Mouse (Mus musculus): Measurements from ENCODE around the gene Otud6a.
A peak's percentile ranks its signal among the peaks of the same experiment; 100 is the strongest.
"Not testable (repeated sequence)": the region's sequence is repeated elsewhere in the genome, so short reads cannot be mapped to it uniquely, and the experiment has no call there.

Gene Otud6a

GRCm38 (mm10) chrX:100428693-100429092, at the start of gene Otud6a:
Gene Otud6a, plus strand, starts transcription at chrX:100429013.
- no peak for DNase-seq (ENCODE audit: low read depth)

- DNase-seq (ENCODE audit: low read depth), result no peak
Observed at GRCm38 (mm10) chrX:100389887-100390286, 38.9 kb upstream of the Otud6a start.

- DNase-seq (ENCODE audit: low read depth), result peak; percentile 3
Observed at GRCm38 (mm10) chrX:100392304-100392703, 36.5 kb upstream of the Otud6a start.

- DNase-seq (ENCODE audit: low read depth), result no peak
Observed at GRCm38 (mm10) chrX:100394223-100394861, 34.5 kb upstream of the Otud6a start.

GRCm38 (mm10) chrX:100395026-100395425, 33.8 kb upstream of the Otud6a start:
- peak; percentile 1 for DNase-seq (ENCODE audit: low read depth)

- no peak for DNase-seq (ENCODE audit: low read depth)
Observed at GRCm38 (mm10) chrX:100400900-100401299, 27.9 kb upstream of the Otud6a start.

- DNase-seq (ENCODE audit: low read depth), result no peak
Observed at GRCm38 (mm10) chrX:100401657-100402056, 27.2 kb upstream of the Otud6a start.

DNA sequence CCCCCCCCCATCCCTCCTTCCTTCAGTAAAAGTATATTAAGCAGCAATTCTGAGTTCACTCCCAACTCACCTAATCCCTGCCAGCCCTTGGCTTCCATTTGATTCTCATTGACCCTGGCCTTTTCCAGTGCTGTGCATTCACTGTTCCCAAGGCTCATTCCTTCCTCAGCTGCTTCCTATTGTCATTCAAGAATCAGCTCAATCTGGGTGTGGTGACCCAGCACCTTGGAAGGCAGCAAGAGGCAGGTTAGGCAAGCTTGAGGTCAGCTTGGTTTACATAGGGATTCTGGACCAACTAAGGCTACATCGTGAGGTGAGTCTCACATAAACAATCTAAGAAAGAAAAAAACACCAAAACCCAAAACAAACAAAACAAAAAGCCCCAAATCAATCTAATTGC, 19.6 kb upstream of the Otud6a start:
- DNase-seq (ENCODE audit: low read depth), result no peak

DNA sequence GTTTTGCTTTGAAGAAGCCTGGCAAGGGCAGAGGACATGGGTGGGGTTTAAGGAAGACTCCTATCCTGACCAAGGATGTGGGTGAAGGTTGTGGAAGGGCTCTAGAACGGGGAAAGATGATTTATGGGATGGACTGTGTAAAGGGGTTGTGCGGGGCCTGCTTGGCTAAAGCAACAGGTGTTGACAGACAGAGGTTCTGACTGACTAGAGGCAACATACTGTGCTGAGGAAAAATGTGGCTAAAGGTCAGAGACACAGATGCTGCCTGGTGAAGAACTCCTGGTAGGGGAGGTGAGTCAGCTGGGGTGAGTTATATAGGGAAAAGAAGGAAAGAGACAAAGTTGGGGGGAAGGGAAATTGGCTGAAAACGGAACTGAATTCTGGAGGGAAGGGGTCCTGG, 3.5 kb downstream of the Otud6a start:
- DNase-seq (ENCODE audit: low read depth), result no peak

DNA sequence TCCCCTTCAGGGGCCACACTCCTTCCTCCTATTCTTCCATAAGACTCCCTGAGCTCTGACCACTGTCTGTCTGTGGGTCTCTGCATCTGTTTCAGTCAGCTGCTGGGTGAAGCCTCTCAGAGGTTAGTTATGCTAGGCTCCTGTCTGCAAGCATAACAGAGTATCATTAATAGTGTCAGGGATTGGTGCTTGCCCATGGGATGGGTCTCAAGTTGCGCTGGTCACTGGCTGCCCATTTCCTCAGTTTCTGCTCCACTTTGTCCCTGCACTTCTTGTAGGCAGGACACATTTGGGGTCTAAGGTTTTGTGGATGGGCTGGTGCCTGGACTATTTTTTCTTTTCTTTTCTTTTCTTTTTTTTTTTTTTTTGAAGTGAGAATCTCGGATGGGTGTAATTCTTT, 13.8 kb downstream of the Otud6a start, which contains the start of gene Awat2:
TSS of gene Awat2 (minus strand) at position 101 of the 400 bp plus-strand sequence.
- DNase-seq (ENCODE audit: low read depth), result not testable (repeated sequence)

GRCm38 (mm10) chrX:100443532-100443931, 14.7 kb downstream of the Otud6a start:
- DNase-seq (ENCODE audit: low read depth), result no peak

GRCm38 (mm10) chrX:100468047-100468446, 39.2 kb downstream of the Otud6a start:
- DNase-seq (ENCODE audit: low read depth), result no peak

- no peak for DNase-seq (ENCODE audit: low read depth)
Observed at GRCm38 (mm10) chrX:100470126-100470525, 41.3 kb downstream of the Otud6a start.

DNA sequence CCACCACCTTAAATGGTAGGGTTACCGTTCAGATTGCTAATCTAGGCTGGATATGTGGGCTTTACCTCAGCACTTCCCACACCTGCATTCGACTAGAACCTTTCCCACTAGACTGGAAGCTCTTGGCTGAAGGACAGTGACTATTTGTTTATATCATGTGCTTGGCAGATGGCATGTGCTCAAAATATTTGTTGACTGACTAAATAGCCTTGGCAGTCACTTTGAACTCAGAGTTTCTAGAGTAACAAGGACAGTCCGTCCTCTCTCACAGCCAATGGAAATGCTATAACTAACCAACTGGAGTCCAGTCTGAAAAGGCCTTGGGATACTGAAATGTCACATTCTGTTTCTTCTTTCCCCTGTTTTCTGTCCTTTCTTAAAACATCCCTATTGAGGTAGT, 42.7 kb downstream of the Otud6a start:
- no peak for DNase-seq (ENCODE audit: low read depth)

GRCm38 (mm10) chrX:100475569-100476223, 46.9 kb downstream of the Otud6a start:
- DNase-seq (ENCODE audit: low read depth), result no peak
